Mouse (Mus musculus) MEL-GATA-1-ER (cell line): Measurements from ENCODE around the gene Ifi211.
A peak's percentile ranks its signal among the peaks of the same experiment; 100 is the strongest.
"Not testable (repeated sequence)": the region's sequence is repeated elsewhere in the genome, so short reads cannot be mapped to it uniquely, and the experiment has no call there.

Experiments
- DNase-seq: peaks from one replicate; pipeline ENCODE4 v3.0.0-alpha.2; 2012; ENCODE audit warnings: low read depth; ENCODE audit errors: extremely low read depth

Gene Ifi211

GRCm38 (mm10) chr1:173912548-173913255 is at the start of gene Ifi211:
Ifi211 (minus strand) TSS chr1:173913046.
- DNase-seq = not testable (repeated sequence)

DNA sequence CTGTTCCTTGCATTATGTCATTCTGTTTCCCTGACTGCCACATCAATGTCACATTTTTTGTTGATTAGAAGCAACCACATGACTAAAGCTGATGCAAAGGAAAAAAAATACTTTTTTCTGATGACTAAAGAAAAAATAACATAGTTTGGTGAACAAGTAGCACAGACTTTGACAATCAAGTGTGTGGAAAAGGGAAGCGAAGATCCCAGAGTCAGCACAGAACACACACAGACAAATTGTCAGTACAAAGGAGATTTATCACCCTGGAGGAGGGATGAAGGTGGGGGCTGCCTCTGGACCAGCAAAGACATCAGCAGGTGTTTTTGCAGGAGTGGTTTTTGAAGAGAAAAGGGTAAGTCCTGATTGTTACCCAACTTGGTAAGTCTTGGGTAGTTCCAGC is 48.6 kb upstream of the Ifi211 start:
- DNase-seq = not testable (repeated sequence)

DNA sequence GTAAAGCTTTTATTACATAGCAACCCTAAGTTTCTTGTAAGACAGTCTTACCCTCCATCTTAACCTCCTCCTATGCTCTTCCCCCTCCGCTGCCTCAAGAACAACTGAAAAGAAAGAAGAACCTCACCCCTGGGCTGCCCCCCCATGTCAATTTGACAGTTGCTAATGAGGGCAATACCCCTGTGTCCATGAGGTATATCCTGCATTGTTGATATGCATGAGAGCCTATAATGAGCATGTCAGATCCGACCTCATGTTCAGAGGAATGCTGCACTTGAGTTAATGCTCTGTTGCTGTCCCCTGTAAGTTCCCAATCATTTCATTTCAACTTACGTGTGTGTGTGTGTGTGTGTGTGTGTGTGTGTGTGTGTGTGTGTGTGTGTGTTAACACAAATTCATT is 47.2 kb upstream of the Ifi211 start:
- not testable (repeated sequence) for DNase-seq

GRCm38 (mm10) chr1:173955839-173956527 is 43.1 kb upstream of the Ifi211 start:
- not testable (repeated sequence) for DNase-seq

DNA sequence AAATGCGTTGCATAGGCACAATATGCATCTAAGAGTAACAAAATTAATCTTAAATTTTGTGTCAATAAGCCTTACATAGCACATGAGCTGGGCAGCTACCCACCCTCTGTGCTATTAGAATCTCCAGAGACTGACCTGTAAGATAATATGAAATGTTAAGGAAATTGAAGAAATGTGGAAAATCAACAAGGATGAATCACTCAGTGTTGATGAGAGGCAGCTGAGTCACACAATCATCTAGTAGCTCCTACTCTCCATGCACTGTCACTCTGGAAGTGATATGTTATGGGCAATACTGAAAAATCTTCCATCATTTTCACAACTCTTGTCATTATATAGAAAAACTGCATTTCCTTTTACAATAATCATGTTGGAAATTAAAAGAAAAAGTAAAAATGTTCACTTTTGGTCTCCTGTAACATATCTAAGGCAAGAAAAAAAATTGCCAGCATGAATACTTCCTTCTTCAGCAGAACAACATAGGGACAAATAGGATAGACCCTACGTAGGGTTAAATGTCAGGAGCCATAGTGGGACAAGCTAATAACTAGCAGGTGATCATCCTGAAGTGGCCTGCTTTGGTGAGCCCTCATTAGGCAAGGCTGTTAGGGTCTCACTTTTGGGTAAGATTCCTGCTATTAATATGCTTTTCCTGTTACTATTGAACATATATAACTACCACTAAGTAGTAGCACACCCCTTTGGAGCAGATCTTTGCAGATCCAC is 42.4 kb upstream of the Ifi211 start:
- no peak for DNase-seq

DNA sequence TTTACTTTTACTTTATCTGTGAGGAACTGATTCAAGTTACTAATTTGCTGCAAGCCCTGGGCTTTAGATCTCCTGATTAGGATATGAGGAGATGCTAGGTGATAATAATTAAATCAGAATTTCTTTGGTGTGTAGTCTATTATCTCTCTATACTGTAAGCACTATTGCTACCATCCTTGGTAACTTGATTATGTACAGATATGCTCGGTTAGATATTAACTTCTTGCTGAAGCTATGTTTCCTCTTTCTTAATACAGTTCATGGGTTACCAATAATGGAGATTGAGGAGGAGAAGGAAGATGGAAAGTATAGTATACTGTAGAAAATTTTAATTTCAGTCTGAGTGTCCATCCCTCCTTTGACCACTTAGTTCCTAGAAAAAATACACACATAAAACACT is 40.7 kb upstream of the Ifi211 start:
- no peak for DNase-seq

DNA sequence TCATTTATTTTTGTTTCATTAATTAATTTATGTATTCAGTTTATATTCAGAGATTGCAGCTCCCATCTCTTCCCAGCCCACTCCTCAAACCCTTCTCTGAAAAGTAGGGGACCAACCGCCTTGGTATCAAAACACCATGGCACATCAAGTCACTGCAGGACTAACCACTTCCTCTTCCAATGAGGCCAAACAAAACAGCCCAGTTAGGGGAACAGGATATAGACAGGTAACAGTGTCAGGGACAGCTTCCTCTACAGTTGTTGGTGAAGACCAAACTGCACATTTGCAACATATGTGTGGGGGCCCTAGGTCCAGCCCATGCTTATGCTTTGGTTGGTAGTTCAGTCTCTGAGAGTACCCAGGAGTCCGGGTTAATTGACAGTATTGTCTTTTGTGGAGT is 36.2 kb upstream of the Ifi211 start:
- peak; percentile 53 for DNase-seq

DNA sequence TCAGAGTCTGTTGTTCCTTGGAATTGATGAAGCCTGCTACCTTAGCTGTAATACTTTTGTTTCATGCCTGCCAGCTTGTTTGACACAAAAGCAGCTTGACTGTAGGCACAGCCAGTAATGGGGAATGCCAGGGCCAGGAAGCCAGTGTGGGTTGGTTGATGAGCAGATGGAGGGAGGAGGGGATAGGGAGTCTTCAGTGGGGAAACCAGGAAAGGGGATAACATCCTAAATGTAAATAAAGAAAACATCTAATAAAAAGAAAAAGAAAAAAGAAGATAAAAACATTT is 29.9 kb upstream of the Ifi211 start:
- DNase-seq = not testable (repeated sequence)

DNA sequence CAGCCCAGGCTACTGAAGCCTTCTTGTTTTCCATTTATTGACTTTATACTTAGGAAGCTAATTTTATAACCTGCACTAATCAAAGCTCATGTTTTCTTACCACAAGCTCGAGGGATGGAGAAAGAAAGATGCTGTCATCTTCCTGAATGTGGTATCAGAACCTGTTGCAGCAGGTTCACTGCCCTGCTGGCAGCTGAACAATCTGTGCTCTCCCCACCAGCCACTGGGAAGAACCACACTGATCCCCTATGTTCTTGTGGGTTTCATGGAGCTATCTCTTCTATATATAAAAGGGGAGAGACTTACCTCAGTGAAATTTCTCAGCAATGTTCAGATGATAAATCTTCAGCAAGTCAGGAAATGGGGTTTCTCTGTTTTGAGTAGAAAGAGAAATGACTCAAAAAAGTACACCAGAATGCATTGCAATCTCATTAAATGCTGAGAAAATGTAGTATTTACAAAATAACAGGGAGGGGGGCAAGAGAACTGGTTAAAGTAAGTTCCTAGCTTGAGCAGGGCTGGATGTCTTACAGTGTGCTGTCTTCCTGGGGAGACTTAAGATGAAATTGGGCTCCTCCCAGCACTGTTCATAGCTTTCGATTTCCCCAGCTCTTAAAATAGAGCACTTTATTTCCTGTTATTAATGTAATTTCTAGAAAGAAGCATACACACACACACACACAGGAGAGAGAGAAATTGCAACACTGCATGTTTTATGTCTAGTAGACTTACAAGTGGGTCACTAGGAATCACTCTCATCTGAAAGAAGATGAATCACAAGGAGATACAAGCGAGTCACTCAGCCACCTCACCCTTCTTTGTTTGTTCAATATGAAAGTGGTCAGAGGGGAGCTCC is 29.3 kb upstream of the Ifi211 start, which contains the start of the genes Mndal and Ifi203:
Gene Mndal (minus strand): TSS at position 568 of the 856 bp plus-strand sequence.
Gene Ifi203 (minus strand): TSS at position 749 of the 856 bp plus-strand sequence.
- DNase-seq = not testable (repeated sequence)

DNA sequence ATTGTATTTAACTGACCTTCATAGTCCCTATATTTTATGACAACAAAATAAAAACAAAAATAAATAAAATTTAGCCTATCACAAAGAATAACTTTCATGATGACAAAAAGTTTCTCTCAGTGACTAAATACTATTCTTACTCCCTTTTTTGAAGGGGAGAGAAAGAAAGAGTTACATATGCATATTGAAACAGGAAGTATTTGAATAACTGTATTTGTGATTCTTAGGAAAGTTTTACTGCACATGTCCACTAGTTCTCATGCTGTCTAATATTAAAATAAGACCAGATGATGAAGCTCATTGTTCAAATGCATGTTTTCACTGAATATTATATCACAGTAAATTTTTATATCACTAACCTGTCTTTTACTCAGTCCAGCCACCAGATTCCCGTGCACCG is 28.7 kb upstream of the Ifi211 start:
- not testable (repeated sequence) for DNase-seq

GRCm38 (mm10) chr1:173919279-173919678 is 6.4 kb upstream of the Ifi211 start:
- not testable (repeated sequence) for DNase-seq

DNA sequence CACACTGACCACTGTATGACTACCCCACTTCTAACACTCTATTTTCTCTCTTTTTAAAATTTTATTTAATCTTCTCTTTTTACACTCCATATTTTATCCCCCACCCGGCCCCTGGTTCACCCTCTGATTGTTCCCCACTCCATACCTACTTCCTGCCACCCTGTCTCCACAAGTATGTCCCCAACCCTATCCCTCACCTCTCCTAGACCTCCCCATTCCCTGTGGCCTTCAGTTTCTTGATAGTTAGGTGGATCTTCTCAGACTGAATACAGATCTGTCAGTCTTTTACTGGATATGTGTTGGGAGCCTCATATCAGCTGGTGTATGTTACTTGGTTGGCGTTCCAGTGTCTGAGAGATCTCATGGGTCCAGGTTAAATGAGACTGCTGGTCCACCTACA is 1.7 kb upstream of the Ifi211 start:
- DNase-seq = no peak

DNA sequence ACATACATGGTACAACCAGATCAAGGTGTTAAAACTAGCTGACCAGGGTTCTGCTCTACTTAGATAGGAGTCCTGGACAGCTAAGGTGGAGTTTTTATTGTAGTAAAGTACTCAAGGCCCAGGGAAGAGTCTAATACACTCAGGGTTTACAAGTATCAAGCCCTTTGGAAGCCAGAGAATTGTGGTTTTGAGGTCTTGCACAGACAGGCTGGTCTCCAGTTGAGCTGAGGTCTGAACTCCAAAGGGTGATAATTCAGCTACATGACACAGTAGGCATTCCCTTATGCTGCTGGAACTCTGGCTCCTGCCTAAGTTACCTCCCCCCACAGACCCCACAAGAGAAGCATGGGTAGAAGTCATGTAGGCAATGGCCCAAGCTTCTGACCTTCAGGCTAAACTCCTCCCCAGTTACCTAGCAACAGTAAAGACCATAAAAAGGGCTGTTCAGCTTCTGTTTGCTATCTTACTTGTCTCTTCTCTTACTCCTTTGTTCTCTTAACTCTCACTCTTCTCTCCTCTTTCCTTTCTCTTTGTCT is 478 bp upstream of the Ifi211 start:
- DNase-seq = not testable (repeated sequence)

DNA sequence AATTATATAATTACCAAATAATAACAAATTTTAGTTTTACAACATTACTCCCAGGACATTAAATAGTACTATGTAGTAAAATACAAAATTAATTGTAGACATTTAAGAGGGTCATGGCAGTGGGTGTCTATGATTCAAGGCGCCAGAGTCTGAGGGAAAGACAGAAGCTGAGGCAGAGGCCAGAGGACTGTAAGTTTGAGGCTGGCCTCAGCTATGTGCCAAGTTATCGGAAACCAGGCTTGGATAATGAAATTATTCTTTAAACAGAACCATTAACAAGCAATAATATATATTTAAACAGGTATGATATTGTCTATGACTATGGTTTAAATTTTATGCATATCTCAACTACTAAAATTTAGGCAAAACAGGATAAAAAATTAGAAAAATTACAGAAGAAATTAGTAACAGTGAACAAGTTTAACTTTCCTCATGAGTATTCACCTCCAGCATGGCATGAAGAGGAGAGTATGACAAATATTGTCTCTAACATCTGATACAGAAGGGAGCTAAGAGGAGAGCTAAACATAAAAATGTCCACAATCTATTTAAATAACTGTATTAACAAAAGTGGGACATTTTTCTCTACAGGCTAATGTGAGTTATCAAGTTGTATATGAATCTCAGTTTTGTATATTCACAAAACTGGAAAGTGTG is 910 bp downstream of the Ifi211 start:
- no peak for DNase-seq

DNA sequence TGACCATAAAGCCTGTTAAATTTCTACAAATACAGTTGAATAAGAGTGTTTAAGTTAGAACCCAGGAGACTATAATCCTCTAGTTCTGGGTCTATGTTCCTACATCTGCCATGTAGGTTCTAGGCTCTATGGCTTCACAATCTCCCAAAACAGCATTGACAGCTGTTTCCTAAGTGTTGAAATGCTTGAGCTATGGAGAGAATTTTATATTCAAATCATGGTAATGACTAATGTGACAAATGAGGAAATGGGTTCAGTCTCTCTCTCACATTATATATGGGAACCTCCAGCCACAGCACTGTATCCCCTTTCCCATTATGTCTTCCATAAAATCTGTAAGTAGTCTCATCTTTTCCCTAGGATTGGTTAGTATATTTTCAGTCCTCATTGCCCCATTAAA is 4.5 kb downstream of the Ifi211 start:
- DNase-seq = not testable (repeated sequence)

DNA sequence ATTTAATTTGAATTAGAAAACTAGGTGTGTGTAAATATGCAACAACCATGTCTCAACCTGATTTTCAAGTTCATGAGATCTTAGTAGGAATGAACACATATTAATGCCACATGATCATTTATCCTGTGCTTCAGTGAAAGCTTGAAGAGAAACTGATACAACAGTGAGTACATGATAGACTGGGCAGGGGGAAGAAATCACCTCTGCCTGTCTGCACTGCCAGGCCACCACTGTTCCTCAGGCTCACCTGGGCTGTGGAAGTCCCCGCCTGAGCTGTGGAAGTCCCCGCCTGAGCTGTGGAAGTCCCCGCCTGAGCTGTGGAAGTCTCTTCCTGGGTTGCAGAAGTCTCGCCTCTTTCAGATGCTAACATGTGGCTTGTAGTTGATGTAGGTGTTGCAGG is 7.0 kb downstream of the Ifi211 start:
- DNase-seq = not testable (repeated sequence)

DNA sequence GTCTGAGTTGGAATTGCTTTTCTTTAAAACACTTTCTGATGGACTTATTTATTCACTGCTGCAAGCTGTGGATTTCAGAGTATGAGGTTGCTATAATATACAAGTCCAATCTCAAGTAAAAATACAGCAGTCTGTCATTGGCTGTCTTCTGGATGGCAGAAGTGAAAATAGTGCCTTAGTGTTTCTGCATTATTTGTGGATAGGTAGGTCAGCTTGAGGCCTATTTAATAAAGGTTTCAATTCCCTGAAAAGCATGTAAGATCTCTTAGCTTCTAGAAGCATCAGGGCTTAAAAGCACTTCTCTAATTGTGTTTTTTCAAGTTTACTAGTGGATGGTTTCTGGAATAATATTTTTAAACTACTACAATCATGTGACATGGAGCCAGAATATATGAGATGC is 23.1 kb downstream of the Ifi211 start:
- not testable (repeated sequence) for DNase-seq

DNA sequence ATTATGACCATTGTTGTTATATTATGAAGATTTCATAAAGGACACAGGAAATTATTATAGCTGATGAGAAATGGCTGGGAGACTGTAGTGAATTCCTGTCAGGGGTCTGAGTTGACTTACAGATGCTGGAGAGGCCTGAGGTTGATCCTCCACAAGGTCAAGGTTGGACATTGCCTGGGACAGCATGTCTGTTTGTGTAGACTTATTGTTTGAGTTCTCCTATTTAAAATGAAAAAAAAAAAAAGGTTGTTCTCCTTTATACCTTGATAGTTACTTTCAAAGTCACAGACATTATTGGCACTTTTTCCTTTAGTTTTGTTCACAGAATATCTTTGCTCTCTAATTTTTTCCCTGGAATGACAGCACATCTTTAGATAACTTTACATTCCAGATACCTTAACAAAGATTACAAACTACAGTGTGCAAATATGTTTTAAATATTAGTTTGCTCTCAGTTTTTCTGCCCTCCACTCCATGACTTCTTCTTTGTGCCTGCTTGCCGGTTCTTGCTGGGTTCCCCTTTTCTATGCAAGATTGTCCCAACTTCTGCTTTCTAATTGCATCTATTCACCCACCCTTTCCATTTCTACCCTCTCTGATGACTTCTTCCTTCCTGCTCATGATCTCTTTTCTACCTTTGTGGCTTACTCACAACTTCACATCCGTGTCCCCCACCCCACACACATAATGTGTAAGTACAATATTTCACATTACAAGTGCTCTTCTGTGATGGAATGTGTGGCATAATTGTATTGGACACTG is 25.6 kb downstream of the Ifi211 start:
- DNase-seq = not testable (repeated sequence)

DNA sequence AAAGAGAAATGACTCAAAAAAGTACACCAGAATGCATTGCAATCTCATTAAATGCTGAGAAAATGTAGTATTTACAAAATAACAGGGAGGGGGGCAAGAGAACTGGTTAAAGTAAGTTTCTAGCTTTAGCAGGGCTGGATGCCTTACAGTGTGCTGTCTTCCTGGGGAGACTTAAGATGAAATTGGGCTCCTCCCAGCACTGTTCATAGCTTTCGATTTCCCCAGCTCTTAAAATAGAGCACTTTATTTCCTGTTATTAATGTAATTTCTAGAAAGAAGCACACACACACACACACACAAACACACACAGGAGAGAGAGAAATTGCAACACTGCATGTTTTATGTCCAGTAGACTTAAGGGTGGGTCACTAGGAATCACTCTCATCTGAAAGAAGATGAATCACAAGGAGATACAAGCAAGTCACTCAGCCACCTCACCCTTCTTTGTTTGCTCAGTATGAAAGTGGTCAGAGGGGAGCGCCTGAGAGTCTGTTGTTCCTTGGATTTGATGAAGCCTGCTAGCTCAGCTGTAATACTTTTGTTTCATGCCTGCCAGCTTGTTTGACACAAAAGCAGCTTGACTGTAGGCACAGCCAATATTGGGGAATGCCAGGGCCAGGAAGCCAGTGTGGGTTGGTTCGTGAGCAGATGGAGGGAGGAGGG is 32.7 kb downstream of the Ifi211 start:
- not testable (repeated sequence) for DNase-seq
